Mouse (Mus musculus): ENCODE data around the gene Ddx60.

Ddx60 gene

DNA sequence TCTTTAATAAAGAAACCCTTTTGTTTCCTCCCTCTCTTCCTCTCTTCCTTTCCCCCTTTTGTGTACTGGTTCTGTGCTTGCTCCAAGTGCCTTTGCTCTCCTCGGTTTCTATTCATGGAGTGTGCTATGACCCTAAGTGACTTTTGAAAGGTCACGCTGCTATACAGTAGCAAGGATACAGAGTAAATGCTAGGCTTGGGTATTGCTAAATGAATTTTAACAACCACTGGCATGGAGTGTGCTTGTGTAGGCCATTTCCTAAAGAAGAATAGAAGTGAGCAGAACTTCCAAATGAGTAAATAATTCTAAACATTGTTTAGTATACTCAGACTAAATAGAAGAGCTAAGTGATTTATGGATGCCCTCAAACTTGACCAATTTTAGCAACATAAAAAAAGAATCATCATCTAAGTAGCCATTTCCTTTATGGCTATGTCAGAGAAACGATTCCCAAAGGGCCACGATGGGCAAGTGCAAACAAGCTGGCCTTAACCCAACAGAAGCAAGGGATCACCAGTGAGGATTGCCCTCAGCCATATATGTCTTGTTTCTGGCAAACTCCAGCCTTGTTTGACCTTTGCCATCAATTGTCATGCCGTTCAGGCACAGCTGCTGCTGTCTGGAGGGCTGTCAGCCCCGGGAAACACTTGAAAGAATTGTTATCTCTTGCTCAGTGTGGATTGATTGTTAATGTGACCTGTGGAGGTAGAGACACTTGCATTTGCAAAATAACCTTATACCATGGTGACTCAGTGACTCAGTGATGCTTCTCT is 58.0 kb downstream of the Ddx60 start:
- no peak for DNase-seq (ENCODE audit: low spot score in 2 of 2)

DNA sequence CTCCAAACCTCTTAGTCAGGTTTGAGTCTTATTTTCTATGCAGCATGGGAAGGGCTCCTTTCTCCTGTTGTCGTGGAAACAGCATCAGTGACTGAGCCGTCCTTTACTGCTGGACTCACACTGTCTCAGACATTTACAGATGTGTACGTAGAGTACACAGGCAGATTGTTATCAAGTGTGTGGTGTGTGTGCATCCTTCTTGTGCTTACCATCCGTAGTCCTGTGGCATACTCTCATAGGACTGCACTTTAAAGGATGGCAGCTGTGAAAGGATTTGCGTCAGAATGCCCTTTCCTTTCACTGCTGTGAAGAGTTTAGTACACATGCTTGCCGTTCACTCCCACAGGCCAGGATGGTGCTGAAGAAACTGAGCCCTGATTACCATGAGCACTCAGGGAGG is 61.6 kb downstream of the Ddx60 start:
- DNase-seq (ENCODE audit: low spot score in 2 of 2) = no peak

DNA sequence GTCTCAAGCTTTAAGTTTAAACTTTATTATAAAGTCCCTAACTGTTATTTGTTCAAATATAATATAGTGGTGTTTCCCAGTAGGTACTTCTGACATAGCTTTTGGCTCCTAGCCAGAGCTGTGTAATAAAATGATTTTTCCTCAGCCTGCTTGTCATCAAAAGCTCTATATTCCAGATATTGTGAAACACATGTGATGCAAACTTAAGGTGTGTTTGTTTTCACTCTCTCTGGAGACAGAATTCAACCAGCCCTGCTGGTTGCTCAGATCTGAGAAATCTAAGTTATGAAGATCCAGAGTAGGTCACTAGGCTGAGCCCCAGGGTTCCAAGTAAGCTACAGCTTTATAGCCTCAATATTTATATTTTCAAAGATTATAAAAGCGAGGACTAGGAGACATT is 64.9 kb downstream of the Ddx60 start:
- DNase-seq (ENCODE audit: low spot score in 2 of 2) = no peak

- no peak for DNase-seq (ENCODE audit: low spot score in 2 of 2)
These were observed 69.2 kb downstream of the Ddx60 start for GRCm38 (mm10) chr8:61997125-61997524.

DNA sequence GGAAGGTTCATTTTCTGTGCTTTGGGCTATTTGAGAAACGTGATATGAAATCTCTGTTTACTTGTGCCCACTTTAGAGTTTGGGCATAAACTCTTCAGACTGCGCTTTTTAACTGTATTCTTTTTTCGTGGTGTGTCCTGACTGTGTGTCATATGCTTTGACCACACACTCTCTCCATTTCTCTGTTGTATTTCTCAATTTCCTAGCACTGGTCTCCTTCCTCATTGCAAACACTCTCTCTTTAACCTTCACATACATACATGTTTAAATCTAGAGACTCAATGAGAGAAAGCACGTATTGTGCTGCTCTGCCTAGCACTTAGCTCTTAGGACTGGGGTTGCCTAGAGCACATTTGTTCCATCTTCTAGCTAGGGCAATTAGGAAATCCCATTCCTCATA is 86.3 kb downstream of the Ddx60 start:
- no peak for DNase-seq (ENCODE audit: low spot score in 2 of 2)

GRCm38 (mm10) chr8:62014582-62014981 is 86.7 kb downstream of the Ddx60 start:
- no peak for DNase-seq (ENCODE audit: low spot score in 2 of 2)

- no peak for DNase-seq (ENCODE audit: low spot score in 2 of 2)
These were observed 106.5 kb downstream of the Ddx60 start for GRCm38 (mm10) chr8:62034351-62034750.

DNA sequence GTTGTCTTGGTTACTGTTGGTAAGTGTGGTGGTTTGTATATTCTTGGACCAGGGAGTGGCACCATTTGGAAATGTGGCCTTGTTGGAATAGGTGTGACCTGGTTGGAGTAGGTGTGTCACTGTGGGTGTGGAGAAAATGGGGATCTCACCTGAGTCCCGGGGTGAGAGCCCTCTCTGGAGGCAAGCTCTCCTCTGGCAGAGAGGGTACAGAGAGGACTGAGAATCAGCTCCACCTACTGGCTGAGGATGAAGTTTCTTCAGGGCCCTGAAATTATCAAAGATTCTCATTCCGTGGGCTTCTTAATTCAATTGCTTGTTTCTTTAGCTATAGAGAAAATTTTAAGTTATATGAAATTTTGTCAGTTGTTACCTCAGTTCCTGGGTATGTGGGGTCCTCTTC is 118.9 kb downstream of the Ddx60 start:
- no peak for DNase-seq (ENCODE audit: low spot score in 2 of 2)

GRCm38 (mm10) chr8:62060357-62060756 is 132.5 kb downstream of the Ddx60 start:
- DNase-seq (ENCODE audit: low spot score in 2 of 2) = no peak

DNA sequence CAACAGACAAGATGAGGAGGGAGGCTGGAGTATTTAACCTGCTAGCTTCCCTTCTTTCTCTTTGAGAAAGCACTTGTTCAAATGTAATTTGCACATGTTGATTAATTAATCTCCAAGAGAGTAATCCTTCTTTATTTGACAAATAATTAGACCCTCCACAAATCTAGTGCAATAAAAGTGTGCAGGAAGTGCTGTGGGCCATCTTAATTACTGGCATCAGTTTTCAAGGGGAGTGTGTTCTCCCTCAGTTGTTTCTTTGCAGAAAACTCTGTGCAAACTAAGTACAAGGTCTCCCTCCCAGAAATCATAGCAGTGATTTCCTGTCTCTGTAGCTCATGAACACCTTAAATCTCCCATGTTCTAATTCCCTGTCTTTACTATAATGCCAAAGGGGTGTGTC is 140.4 kb downstream of the Ddx60 start:
- DNase-seq (ENCODE audit: low spot score in 2 of 2) = no peak

DNA sequence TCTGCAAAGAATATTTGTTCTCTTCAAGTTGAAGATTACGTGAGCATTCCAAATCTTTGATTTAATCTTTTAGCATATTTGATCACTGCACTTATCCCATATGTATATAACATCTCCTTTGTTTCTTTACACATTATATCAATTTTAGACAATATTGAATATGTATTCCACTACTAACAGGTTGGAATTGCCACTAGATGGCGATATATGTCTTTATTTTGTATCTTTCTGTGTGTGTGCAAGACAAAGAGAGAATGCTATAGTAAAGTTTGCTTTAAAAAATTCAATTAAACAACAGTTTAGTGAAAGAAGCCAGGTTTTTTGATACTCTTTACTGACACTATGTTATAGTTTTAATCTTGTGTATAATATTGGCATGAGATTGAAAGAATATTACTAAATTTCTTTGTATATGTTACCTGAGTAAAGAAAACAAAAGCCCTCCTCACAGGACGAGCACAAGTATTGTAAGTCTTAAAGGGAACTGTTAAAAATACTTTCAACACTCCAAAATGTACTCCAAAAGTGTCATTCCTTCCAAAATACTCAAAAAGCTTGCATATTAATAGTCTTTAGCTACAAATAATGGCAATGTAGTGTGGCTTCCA is 152.4 kb downstream of the Ddx60 start:
- DNase-seq (ENCODE audit: low spot score in 2 of 2) = no peak

GRCm38 (mm10) chr8:62081804-62082203 is 153.9 kb downstream of the Ddx60 start:
- no peak for DNase-seq (ENCODE audit: low spot score in 2 of 2)

Measured in urinary bladder, adult 18-20 months (tissue).